Mouse (Mus musculus) lung, postnatal 0 days (tissue): ENCODE measurements around the gene Adamtsl5. TPM values are rescaled to one million over a fixed set of nuclear protein-coding genes. Genes with fewer than 3 reads are reported as not detected.
A peak's percentile ranks its signal among the peaks of the same experiment; 100 is the strongest.

ENCODE experiments used
- ATAC-seq: fragments of 200-750 bp; cut with Nextera tagmentation; 2 replicates; pipeline ENCODE4 v1.8.0; 2017; ENCODE audit warnings: moderate library complexity
- DNase-seq: peaks from one replicate; pipeline ENCODE4 v3.0.0-alpha.2; 2016; ENCODE audit warnings: low spot score
- H3K27ac ChIP-seq: fragments of 300-500 bp; sonication (generic); 2 replicates; pipeline ENCODE4 v1.5.1; 2014; ENCODE audit warnings: antibody characterized with exemption, mild to moderate bottlenecking, low read length, mixed read lengths
- H3K27me3 ChIP-seq: fragments of 300-500 bp; sonication (generic); replicated peaks from 2 replicates; pipeline ENCODE4 v1.6.1; 2014; ENCODE audit warnings: low read length, mixed read lengths; ENCODE audit not compliant: insufficient read depth
- H3K36me3 ChIP-seq: fragments of 300-500 bp; sonication (generic); 2 replicates; pipeline ENCODE4 v1.6.1; 2014; ENCODE audit warnings: low read length, mixed read lengths; ENCODE audit not compliant: insufficient read depth
- H3K4me1 ChIP-seq: fragments of 300-500 bp; sonication (generic); 2 replicates; pipeline ENCODE4 v1.6.1; 2014; ENCODE audit warnings: antibody characterized with exemption, low read depth, low read length, mixed read lengths; ENCODE audit not compliant: insufficient read depth
- H3K4me2 ChIP-seq: fragments of 300-500 bp; sonication (generic); replicated peaks from 2 replicates; pipeline ENCODE4 v1.6.1; 2014; ENCODE audit warnings: low read depth, mild to moderate bottlenecking, low read length, moderate library complexity, mixed read lengths
- H3K4me3 ChIP-seq: fragments of 300-500 bp; sonication (generic); 2 replicates; pipeline ENCODE4 v1.5.1; 2014; ENCODE audit warnings: low read depth, low read length
- H3K9ac ChIP-seq: fragments of 300-500 bp; sonication (generic); replicated peaks from 2 replicates; pipeline ENCODE4 v1.6.1; 2014; ENCODE audit warnings: low read depth, mild to moderate bottlenecking
- H3K9me3 ChIP-seq: fragments of 300-500 bp; sonication (generic); 2 replicates; pipeline ENCODE4 v1.6.1; 2016; ENCODE audit warnings: low read length, mixed read lengths
- CTCF ChIP-seq: IDR thresholded peaks from 2 replicates; pipeline ENCODE4 v1.5.1; 2016; ENCODE audit warnings: antibody characterized with exemption, mild to moderate bottlenecking
- EP300 ChIP-seq: IDR thresholded peaks from 2 replicates; pipeline ENCODE4 v1.6.1; 2016; ENCODE audit warnings: antibody characterized with exemption, mild to moderate bottlenecking, control low read depth
- WGBS: fragments of 180-500 bp; shearing (Covaris S2); extraction: QIAGEN DNeasy Blood & Tissue Kit; methylation state at CpG from one replicate; pipeline ENCODE4 v1.1.7; 2014; 5-methylcytosine and 5-hydroxymethylcytosine counted together
- polyA plus RNA-seq: library from polyadenylated mRNA; unstranded; fragments of >200 nt; fragmentation: Nextera tagmentation; extraction: Ambion mirVana; gene quantifications from 2 replicates; pipeline ENCODE4 v1.2.1, GENCODE M21; 2015

The Adamtsl5 gene
- polyA plus RNA-seq, 1 experiment from 2014 or later, result 6.4 TPM

DNA sequence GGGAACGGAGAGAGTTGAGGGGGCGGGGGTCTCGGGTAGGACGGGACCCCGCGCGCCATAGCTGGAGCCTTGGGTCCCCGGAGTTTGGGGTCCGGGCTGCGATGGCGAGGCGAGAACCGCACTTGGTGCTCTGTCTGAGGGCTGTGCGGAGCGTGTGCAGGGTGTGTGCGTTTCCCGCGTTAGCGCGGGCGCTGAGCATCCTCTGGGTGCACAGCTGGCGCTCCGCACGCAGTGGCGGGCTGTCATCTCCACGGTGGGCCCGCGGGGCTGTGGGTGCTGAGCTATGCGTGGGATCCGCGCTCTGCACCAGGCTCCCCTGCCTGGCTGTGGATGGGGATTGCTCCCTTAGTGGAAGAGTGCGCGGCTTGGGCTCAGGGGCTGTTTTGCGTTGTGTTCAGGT is 8.5 kb upstream of the Adamtsl5 start:
- Histone ChIP-seq H3K4me1 (no peaks in the 10 kb centered on the region), H3K9me3 (no peaks in the 10 kb centered on the region), H3K27me3 (peaks cover 41% of the 10 kb centered on the region), H3K4me2 (peak overlapping the region; percentile 19), H3K36me3 (no peaks in the 10 kb centered on the region), H3K27ac (no peak overlapping the region), H3K9ac (no peak overlapping the region), H3K4me3 (no peak overlapping the region; the same call in 1 of the 2 replicates)
- TF ChIP-seq EP300 (no peak), CTCF (no peak)
- DNase-seq, result no peak
- WGBS, result 3% methylated on average over 33 of the region's 34 CpGs
- ATAC-seq, result no peak

DNA sequence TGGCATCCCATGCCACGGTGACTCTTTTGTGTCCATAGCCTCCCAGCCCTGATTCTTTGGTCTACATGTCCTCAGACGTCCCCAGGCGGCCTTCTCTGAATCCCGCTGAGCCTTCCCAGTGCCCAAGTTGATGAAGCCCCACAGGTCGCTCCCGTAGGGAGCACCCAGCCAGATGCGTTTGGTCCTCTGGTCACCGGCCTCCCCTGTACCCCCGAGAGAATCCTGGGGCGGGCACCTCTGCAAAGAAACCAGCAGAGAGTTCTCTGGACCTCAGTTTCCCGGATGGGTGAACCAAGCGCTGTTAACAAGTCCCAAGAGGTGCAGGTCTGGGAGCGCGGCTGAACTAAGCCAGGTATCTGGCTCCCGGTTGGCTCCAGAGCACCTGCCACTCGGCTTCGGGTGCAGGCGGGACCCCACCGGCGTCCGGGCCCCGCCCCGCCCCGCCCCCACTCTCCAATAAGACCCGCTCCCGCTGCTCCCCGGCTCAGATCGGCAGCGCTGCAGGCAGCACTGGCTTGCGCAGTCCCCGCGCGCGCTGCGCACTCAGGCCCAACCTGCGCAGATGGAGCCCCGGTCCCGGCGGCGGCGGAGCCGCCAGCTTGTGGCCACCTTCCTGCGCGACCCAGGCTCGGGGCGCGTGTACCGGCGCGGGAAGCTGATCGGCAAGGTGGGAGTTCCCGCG is 7.9 kb upstream of the Adamtsl5 start, which contains the start of gene Plk5:
Gene Plk5, plus strand, starts transcription at position 459 of the 682 bp plus-strand sequence.
- H3K27me3 ChIP-seq, result peaks cover 41% of the 10 kb centered on the region
- WGBS, result 3% methylated on average over 45 of the region's 53 CpGs
- peak within 1 kb of the TSS; percentile 19 for H3K4me2 ChIP-seq
- no peak for ATAC-seq
- H3K4me3 ChIP-seq, result no peak within 1 kb of the TSS; the same call in 1 of the 2 replicates
- no peaks in the 10 kb centered on the region for H3K36me3 ChIP-seq
- H3K27ac ChIP-seq, result no peak within 1 kb of the TSS
- H3K9ac ChIP-seq, result no peak within 1 kb of the TSS
- no peak for TF ChIP-seq CTCF
- no peak for TF ChIP-seq EP300
- no peak for DNase-seq
- no peaks in the 10 kb centered on the region for H3K4me1 ChIP-seq
- no peaks in the 10 kb centered on the region for H3K9me3 ChIP-seq

DNA sequence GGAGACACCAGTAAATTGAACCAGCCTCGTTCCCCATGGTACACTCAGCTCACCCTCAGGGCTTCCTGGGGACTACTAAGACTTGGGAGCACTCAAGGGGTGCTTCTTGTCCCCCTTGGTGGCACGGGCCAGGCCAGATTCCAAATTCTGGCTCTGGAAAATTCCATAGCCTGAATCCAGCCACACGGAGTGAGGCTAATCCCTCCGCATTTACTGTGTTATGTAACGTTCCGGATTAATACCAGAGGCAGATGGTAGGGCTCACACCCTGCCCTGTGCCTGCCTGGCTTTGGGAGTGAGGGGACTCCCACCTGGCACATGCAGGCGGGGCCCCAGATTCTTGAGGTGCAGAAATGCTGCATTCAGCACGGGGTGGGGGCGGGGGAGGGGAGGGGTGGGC is 7.2 kb upstream of the Adamtsl5 start:
- no peaks in the 10 kb centered on the region for H3K36me3 ChIP-seq
- H3K9me3 ChIP-seq, result no peaks in the 10 kb centered on the region
- H3K27ac ChIP-seq, result no peak overlapping the region
- H3K4me1 ChIP-seq, result no peaks in the 10 kb centered on the region
- ATAC-seq (no peak), DNase-seq (no peak)
- no peak for TF ChIP-seq EP300
- no peak for TF ChIP-seq CTCF
- 8% methylated on average over 7 of the region's 9 CpGs for WGBS
- H3K9ac ChIP-seq, result no peak overlapping the region
- no peak overlapping the region for H3K4me3 ChIP-seq
- peaks cover 46% of the 10 kb centered on the region for H3K27me3 ChIP-seq
- no peak overlapping the region for H3K4me2 ChIP-seq

DNA sequence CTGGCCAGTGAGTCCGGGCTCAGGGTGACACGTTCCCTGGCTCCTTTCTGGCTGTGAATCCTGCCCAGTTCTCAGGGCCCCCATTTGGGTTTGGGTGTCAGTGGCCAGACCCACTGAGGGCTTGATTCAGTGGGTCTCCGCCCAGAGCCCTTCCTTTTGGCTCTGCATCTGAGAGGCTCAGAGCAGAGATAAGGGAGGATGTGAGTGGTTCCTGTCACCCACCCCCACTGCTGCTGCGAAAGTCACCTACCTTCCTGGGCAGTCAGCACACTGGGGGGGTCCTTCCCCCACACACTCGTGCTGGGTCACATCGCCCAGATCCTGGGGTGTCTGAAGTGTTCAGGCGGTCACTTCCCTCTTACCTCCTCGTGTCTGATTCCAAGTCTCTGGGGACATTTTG is 4.5 kb upstream of the Adamtsl5 start:
- Histone ChIP-seq H3K9ac (no peak overlapping the region), H3K27me3 (peaks cover 46% of the 10 kb centered on the region)

DNA sequence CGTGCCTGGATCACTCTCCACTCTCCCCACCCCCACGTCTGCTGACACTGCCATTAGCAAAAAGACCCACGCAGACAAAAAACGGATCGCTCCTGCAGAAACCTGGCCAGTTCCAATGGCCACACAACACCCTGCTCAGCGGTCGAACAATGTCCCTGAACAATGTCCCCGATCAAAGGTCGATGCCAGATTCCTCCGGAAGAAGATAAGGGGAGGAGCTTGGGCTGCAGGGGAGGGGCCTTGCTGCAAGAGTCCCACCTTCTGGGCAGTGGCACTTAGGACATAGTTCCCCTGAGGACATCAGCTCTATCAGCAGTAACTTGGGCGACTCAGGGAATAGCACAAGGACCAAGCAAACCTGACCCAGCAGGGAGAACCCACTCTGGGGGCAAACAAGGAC is 3.7 kb upstream of the Adamtsl5 start:
- WGBS, result 23% methylated on average over 11 of the region's 11 CpGs

More for the DNA sequence above, 4.5 kb upstream of the Adamtsl5 start:
- Histone ChIP-seq H3K4me1 (peaks cover 5% of the 10 kb centered on the region; the same call in 1 of the 2 replicates), H3K9me3 (no peaks in the 10 kb centered on the region), H3K36me3 (no peaks in the 10 kb centered on the region), H3K4me2 (no peak overlapping the region), H3K4me3 (no peak overlapping the region), H3K27ac (no peak overlapping the region)
- TF ChIP-seq CTCF, result no peak
- TF ChIP-seq EP300, result no peak
- 38% methylated on average over 8 of the region's 8 CpGs for WGBS
- DNase-seq, result no peak
- no peak for ATAC-seq

DNA sequence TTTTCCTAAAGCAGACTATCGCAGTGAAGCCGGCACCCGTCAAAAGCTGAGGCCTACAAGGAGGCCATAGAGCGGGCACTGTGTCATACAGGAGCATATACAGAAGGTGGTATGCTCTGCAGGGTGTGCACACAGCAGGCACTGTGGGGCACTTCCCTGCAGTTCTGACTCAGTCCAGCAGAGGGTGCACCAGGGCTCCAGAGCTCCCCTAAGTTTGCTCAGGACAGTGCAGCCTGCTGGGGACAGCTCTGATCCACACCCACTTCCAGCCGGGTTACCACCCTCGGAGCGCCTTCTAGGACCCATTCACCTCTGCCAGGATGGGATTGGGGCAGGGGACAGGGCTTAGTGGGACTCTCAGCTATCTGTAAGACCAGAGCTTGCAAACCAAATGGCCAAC is 2.1 kb upstream of the Adamtsl5 start:
- H3K9ac ChIP-seq, result no peak overlapping the region
- no peaks in the 10 kb centered on the region for H3K36me3 ChIP-seq
- H3K4me3 ChIP-seq, result no peak overlapping the region
- no peak overlapping the region for H3K4me2 ChIP-seq
- ATAC-seq, result peak; percentile 82
- peak; percentile 87 for DNase-seq
- 4% methylated on average over 7 of the region's 7 CpGs for WGBS
- peaks cover 26% of the 10 kb centered on the region for H3K27me3 ChIP-seq
- TF ChIP-seq EP300 (no peak), CTCF (peak; percentile 97)
- H3K9me3 ChIP-seq, result no peaks in the 10 kb centered on the region
- peaks cover 6% of the 10 kb centered on the region; the same call in 1 of the 2 replicates for H3K4me1 ChIP-seq
- H3K27ac ChIP-seq, result no peak overlapping the region

More for the DNA sequence above, 3.7 kb upstream of the Adamtsl5 start:
- Histone ChIP-seq H3K9me3 (no peaks in the 10 kb centered on the region), H3K4me2 (no peak overlapping the region), H3K4me3 (no peak overlapping the region), H3K9ac (no peak overlapping the region), H3K27ac (no peak overlapping the region), H3K36me3 (no peaks in the 10 kb centered on the region), H3K27me3 (peaks cover 42% of the 10 kb centered on the region), H3K4me1 (peaks cover 6% of the 10 kb centered on the region; the same call in 1 of the 2 replicates)
- TF ChIP-seq EP300, result no peak
- no peak for TF ChIP-seq CTCF
- no peak for DNase-seq
- ATAC-seq, result no peak
